Mouse (Mus musculus): ENCODE data around the gene Prtn3. TPM values are rescaled to one million over a fixed set of nuclear protein-coding genes. Genes with fewer than 3 reads are reported as not detected.

Gene Prtn3
- polyA plus RNA-seq (2021) = 7.5 TPM

DNA sequence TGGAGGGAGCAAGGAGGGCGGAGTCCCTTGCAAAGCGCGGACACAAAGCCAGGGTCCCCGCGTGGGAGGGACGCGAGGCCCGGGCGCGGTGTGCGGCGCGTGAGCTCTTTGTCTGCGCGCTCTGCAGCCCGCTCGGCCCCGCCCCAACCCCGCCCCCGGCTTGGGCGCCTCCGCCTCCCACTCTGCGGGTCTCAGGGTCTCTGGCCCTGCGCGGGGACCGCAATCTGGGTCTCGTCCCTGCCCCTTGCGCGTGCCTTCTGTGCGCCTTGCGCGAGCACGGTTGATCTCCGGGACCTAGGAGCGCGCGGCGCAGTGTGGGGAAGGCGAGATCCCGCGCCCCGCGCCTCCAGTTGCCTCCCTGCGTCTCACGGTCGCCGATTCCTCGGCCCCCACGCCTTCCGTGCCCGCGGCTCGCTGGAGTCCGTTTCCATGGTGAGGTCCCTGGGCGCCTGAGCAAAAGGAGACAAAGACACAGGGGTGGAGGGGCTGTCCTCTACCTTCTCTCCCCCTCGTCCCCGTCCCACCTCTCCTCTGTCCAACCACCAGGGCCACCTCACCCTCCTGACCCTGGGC, at the start of gene Prtn3, which contains the start of gene Plppr3:
Prtn3 (plus strand) TSS at position 187 of the 573 bp plus-strand sequence.
Plppr3 (minus strand) TSS at position 345 of the 573 bp plus-strand sequence.
- DNase-seq (ENCODE audit: low read depth, low spot score) (no peak), ATAC-seq (peak; percentile 31)
- ChIA-PET CTCF (interaction anchor here (1.7 kb wide), 1 partner anchor 9 kb away, joined by 5 read pairs; no protein-coding TSS in a partner anchor), POLR2A (interaction anchor here (1.4 kb wide), 1 partner anchor 16 kb away, joined by 3 read pairs; no protein-coding TSS in a partner anchor)
- no peak for TF ChIP-seq CTCF (IDR thresholded peaks at IDR 0.05)
- in situ Hi-C loops (cut with MboI; ENCODE audit: low pct_unique_long_range_greater_than_20kb) = no loop called here
- no peaks in the 10 kb centered on the region for H3K27me3 ChIP-seq

DNA sequence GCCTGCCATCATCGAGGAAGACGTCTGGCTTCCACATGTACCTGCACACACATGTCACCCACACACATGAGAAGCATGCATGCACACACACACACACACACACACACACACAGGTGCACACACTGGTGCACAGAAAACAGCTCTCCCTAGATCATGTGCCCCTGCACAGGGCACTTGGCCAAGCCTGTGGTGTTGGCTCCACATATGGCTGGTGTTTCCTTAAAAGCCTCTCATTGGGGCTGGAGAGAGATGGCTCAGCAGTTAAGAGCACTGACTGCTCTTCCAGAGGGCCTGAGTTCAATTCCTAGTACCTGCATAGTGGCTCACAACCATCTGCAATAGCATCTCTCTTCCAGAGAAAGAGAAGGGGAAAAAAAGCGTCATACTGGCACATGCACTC, 42.7 kb upstream of the Prtn3 start:
- in situ Hi-C loops (cut with MboI; ENCODE audit: low pct_unique_long_range_greater_than_20kb) = loop anchor here (5.0 to 10.0 kb wide), 2 partner anchors 91 to 123 kb away; partner anchors contain the start of gene R3hdm4
- H3K27me3 ChIP-seq = no peaks in the 10 kb centered on the region
- DNase-seq (ENCODE audit: low read depth, low spot score) (no peak), ATAC-seq (no peak)
- CTCF ChIA-PET = interaction anchor here (1.0 kb wide), 1 partner anchor 52 kb away, joined by 3 read pairs; no protein-coding TSS in a partner anchor
- POLR2A ChIA-PET = no interaction called here
- no peak for TF ChIP-seq CTCF (IDR thresholded peaks at IDR 0.05)

GRCm38 (mm10) chr10:79832026-79832785, 42.1 kb upstream of the Prtn3 start:
- no peak for DNase-seq (ENCODE audit: low read depth, low spot score)
- ChIA-PET CTCF (interaction anchor here (1.0 kb wide), 1 partner anchor 51 kb away, joined by 3 read pairs; no protein-coding TSS in a partner anchor), POLR2A (no interaction called here)
- TF ChIP-seq CTCF (IDR thresholded peaks at IDR 0.05) = no peak
- ATAC-seq = no peak
- in situ Hi-C loops (cut with MboI; ENCODE audit: low pct_unique_long_range_greater_than_20kb) = loop anchor here (5.0 to 10.0 kb wide), 2 partner anchors 90 to 123 kb away; partner anchors contain the start of gene R3hdm4
- no peaks in the 10 kb centered on the region for H3K27me3 ChIP-seq

GRCm38 (mm10) chr10:79832786-79833181, 41.5 kb upstream of the Prtn3 start:
- ATAC-seq (no peak), DNase-seq (ENCODE audit: low read depth, low spot score) (no peak)
- H3K27me3 ChIP-seq = no peaks in the 10 kb centered on the region
- in situ Hi-C loops (cut with MboI; ENCODE audit: low pct_unique_long_range_greater_than_20kb) = loop anchor here (5.0 to 10.0 kb wide), 2 partner anchors 90 to 122 kb away; partner anchors contain the start of gene R3hdm4
- no peak for TF ChIP-seq CTCF (IDR thresholded peaks at IDR 0.05)
- ChIA-PET POLR2A (no interaction called here), CTCF (interaction anchor here (1.0 kb wide), 1 partner anchor 51 kb away, joined by 3 read pairs; no protein-coding TSS in a partner anchor)

GRCm38 (mm10) chr10:79834769-79835398, 39.4 kb upstream of the Prtn3 start:
- in situ Hi-C loops (cut with MboI; ENCODE audit: low pct_unique_long_range_greater_than_20kb) = loop anchor here (5.0 to 10.0 kb wide), 2 partner anchors 87 to 120 kb away; partner anchors contain the start of gene R3hdm4
- ATAC-seq (peak; percentile 67), DNase-seq (ENCODE audit: low read depth, low spot score) (no peak)
- ChIA-PET CTCF (interaction anchor here (0.5 to 2.2 kb wide), 19 partner anchors 9 to 123 kb away, joined by 3 to 7 read pairs (median 3); partner anchors contain the start of genes Arid3a, Kiss1r and Ptbp1), POLR2A (interaction anchor here (0.6 kb wide), 1 partner anchor 14 kb away, joined by 3 read pairs; the partner anchor contains the start of gene Misp)
- no peaks in the 10 kb centered on the region for H3K27me3 ChIP-seq
- no peak for TF ChIP-seq CTCF (IDR thresholded peaks at IDR 0.05)

DNA sequence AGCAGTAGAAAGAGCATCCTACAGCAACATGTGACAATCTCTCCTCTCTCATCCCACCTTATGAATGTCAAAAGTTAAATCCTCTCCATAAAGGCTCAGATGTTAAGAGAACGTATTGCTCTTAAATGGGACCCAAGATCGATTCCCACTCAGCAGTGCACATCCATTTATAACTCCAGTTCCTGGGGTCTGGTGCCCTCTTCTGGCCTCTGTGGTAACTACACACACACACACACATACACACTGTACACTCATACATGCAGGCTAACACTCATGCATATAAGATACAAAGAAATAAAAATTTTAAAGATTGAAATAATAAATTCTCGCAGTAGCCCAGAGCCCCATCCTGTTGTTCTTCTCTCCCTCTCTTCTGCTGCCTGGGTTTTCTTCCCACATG, 37.4 kb upstream of the Prtn3 start:
- in situ Hi-C loops (cut with MboI; ENCODE audit: low pct_unique_long_range_greater_than_20kb) = loop anchor here (10.0 kb wide), 1 partner anchor 118 kb away; no protein-coding TSS in a partner anchor
- no peaks in the 10 kb centered on the region for H3K27me3 ChIP-seq
- CTCF ChIA-PET = no interaction called here
- POLR2A ChIA-PET = no interaction called here
- peak; percentile 48 for TF ChIP-seq CTCF (IDR thresholded peaks at IDR 0.05)
- ATAC-seq (no peak), DNase-seq (ENCODE audit: low read depth, low spot score) (no peak)

DNA sequence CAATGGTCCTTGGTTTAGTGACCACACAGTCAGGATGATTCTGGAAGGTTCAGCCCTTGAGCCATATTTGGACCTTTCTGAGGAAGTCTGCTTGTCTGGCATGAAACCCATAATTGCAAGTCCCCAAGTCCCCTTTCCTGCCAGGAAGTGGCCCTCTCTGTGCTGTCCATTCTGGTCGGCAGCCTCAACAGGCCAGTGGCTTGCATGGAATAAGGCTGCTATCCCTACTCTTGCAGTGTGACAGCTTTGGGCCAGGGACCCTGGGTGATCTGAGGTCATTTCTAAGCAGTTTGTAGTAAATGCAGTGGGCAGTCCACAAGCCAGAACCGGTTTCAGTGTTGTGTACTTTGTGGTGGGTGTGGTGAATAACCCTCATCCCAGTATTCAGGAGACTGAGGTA, 36.1 kb upstream of the Prtn3 start:
- in situ Hi-C loops (cut with MboI; ENCODE audit: low pct_unique_long_range_greater_than_20kb) = loop anchor here (10.0 kb wide), 1 partner anchor 117 kb away; no protein-coding TSS in a partner anchor
- DNase-seq (ENCODE audit: low read depth, low spot score) (no peak), ATAC-seq (no peak)
- ChIA-PET POLR2A (no interaction called here), CTCF (no interaction called here)
- no peak for TF ChIP-seq CTCF (IDR thresholded peaks at IDR 0.05)
- H3K27me3 ChIP-seq = no peaks in the 10 kb centered on the region

- H3K27me3 ChIP-seq = no peaks in the 10 kb centered on the region
- in situ Hi-C loops (cut with MboI; ENCODE audit: low pct_unique_long_range_greater_than_20kb) = no loop called here
- DNase-seq (ENCODE audit: low read depth, low spot score) = no peak
- ChIA-PET POLR2A (interaction anchor here (1.0 to 1.8 kb wide), 2 partner anchors 14 to 16 kb away, joined by 3 to 10 read pairs; partner anchors contain the start of gene Ptbp1), CTCF (interaction anchor here (1.0 to 2.3 kb wide), 4 partner anchors 14 to 86 kb away, joined by 3 to 6 read pairs (median 4); partner anchors contain the start of gene Ptbp1)
- ATAC-seq = no peak
- TF ChIP-seq CTCF (IDR thresholded peaks at IDR 0.05) = no peak
These were observed 34.2 kb upstream of the Prtn3 start for GRCm38 (mm10) chr10:79840091-79840490.

DNA sequence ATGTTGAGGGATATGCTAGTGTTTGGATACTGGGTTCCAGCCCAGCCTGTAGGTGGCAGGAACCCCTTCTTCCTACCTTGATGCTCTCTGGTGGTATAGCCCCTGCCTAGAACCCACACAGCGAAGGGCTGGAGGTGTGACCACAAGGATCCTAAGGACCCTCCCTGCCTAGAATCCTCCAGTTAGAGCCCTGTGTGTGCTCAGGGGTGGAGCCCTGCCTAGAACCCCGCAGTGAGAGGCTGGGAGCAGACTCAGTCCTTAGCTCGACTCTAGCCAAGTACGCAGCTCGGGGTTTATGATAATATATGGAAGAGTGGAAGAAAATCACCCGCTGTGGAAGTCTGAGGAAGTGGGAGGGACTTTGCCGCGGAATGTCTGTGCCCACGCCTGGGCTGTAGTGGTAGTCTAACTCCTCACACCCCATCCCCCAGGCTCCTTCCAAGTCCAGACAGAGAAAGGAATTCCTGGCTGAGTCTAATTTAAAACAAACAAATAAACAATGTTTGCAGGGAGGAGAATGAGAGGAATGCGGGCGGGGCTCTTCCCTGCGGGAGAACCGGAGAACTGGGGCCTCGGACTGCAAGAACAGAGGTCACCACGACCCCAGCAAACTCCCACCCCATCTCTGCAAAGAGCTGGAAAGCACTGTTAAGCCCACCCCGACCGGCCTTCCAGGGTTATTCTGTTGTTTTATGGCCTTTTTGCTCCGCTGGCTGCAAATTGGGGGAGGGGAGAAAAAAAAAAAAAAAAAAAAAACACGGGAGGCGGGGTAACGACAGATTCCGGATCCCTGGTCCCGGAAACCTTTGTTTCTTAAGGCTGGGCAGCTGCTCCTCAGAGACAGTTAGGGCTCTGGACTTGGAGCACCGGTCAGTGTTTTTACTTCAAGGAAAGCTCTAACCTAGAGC, 33.4 kb upstream of the Prtn3 start:
- ATAC-seq (peak; percentile 70), DNase-seq (ENCODE audit: low read depth, low spot score) (no peak)
- in situ Hi-C loops (cut with MboI; ENCODE audit: low pct_unique_long_range_greater_than_20kb) = no loop called here
- no peak for TF ChIP-seq CTCF (IDR thresholded peaks at IDR 0.05)
- POLR2A ChIA-PET = interaction anchor here (0.8 to 1.8 kb wide), 4 partner anchors 13 to 23 kb away, joined by 3 to 10 read pairs (median 4); partner anchors contain the start of gene Ptbp1
- CTCF ChIA-PET = interaction anchor here (0.9 to 2.3 kb wide), 6 partner anchors 13 to 85 kb away, joined by 3 to 6 read pairs (median 4); partner anchors contain the start of gene Ptbp1
- no peaks in the 10 kb centered on the region for H3K27me3 ChIP-seq

Data from Patski (cell line).